Mouse (Mus musculus) cortical plate, adult 2 months (tissue): Measurements from ENCODE around the gene Tiparp.

ENCODE experiments used
- CTCF ChIP-seq: fragments of 200-500 bp; IDR thresholded peaks from 2 replicates; pipeline ENCODE4 v1.5.1; 2011; ENCODE audit warnings: mild to moderate bottlenecking, control low read depth, low read length; ENCODE audit not compliant: insufficient read depth; ENCODE audit errors: extremely low read depth
- POLR2A ChIP-seq: fragments of 200-500 bp; IDR thresholded peaks from 2 replicates; pipeline ENCODE4 v1.6.1; 2011; ENCODE audit warnings: mild to moderate bottlenecking, low read length, control low read depth; ENCODE audit not compliant: insufficient read depth; ENCODE audit errors: extremely low read depth

- TF ChIP-seq POLR2A (no peak), CTCF (no peak)
Measured at GRCm38 (mm10) chr3:65540906-65541551, 12.8 kb downstream of the Tiparp start.
